Mouse (Mus musculus): Measurements from ENCODE around the gene Olfr491.

The Olfr491 gene

DNA sequence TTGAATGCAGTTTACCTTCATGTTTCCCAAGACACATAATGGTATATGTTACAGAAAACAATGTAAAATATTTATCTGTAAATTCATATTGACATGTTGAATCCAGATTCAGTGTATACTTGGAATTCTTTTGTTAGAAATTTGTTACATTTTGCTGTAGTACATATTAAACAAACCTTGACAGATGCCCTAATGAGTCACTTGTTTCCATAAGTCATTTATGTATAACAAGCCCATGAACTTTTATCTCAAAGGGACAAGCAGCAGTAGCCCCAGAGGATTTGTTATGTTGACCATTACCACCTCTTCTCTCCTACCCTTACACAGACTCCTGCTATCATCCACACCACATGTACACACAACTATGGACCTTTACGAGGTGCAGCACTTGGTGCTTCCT, at the start of gene Olfr491:
TSS of gene Olfr491 (plus strand) at position 301 of the 400 bp plus-strand sequence.
- in situ Hi-C loops (cut with MboI, MseI): no loop called here

GRCm38 (mm10) chr7:108288834-108289233, 24.4 kb upstream of the Olfr491 start, which contains the start of gene Olfr490:
Olfr490 (minus strand) TSS chr7:108288934.
- in situ Hi-C loops (cut with MboI, MseI): no loop called here

DNA sequence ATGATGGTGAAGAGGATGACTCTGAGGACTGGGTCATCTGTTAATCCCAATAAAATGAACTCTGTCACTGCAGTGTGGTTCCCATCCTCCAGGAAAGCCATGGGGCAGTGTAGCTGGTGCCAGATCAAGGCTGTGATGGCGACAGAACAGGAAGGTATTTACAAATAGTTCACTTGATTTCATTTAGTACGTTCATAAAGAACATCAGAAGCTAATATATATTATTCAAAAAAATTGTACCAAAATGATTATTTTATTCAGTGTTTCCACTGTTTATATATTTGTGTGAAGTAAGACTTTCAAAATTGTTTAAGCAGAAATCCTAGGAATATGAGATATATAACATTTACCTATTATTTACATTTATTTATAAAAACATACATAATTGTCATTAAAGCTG, 10.3 kb downstream of the Olfr491 start, which contains the start of gene Olfr492:
TSS of gene Olfr492 (minus strand) at position 101 of the 400 bp plus-strand sequence.
- in situ Hi-C loops (cut with MboI, MseI): no loop called here

DNA sequence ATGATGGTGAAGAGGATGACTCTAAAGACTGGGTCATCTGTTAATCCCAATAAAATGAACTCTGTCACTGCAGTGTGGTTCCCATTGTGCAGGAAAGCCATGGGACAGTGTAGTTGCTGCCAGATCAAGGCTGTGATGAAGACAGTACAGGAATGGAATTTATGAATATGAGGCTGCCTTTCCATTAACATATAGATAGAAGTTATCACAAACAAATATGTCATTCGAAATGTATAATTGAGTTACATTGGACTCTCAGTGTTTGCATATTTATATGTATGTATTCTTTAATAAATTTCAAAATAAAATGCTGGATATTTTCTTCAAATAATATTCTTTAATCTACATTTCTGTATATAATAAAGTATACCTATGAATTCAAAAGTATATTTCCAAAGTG, 33.6 kb downstream of the Olfr491 start, which contains the start of gene Olfr493:
TSS of gene Olfr493 (minus strand) at position 101 of the 400 bp plus-strand sequence.
- in situ Hi-C loops (cut with MboI, MseI): no loop called here

GRCm38 (mm10) chr7:108365035-108365434, 51.8 kb downstream of the Olfr491 start, which contains the start of gene Olfr494:
Olfr494 (plus strand) TSS chr7:108365335.
- in situ Hi-C loops (cut with MboI, MseI): no loop called here

Data from T-helper 2 cell (primary cell).